Mouse (Mus musculus): ENCODE measurements around the gene Klf5.

The Klf5 gene

GRCm38 (mm10) chr14:99310358-99310757, 11.9 kb downstream of the Klf5 start:
- DNase-seq = no peak

GRCm38 (mm10) chr14:99313062-99313461, 14.6 kb downstream of the Klf5 start:
- DNase-seq = no peak

GRCm38 (mm10) chr14:99316275-99316674, 17.8 kb downstream of the Klf5 start:
- no peak for DNase-seq

- DNase-seq = no peak
Observed at GRCm38 (mm10) chr14:99320736-99321135, 22.2 kb downstream of the Klf5 start.

- DNase-seq = no peak
Observed at GRCm38 (mm10) chr14:99323376-99323775, 24.9 kb downstream of the Klf5 start.

- no peak for DNase-seq
Observed at GRCm38 (mm10) chr14:99324523-99324922, 26.0 kb downstream of the Klf5 start.

GRCm38 (mm10) chr14:99325597-99326472, 27.3 kb downstream of the Klf5 start:
- no peak for DNase-seq

GRCm38 (mm10) chr14:99336598-99336997, 38.1 kb downstream of the Klf5 start:
- DNase-seq = no peak

- DNase-seq = no peak
Observed at GRCm38 (mm10) chr14:99339021-99339420, 40.5 kb downstream of the Klf5 start.

GRCm38 (mm10) chr14:99339681-99340522, 41.4 kb downstream of the Klf5 start:
- DNase-seq = no peak

- no peak for DNase-seq
Observed at GRCm38 (mm10) chr14:99340703-99341102, 42.2 kb downstream of the Klf5 start.

- no peak for DNase-seq
Observed at GRCm38 (mm10) chr14:99348175-99348764, 49.8 kb downstream of the Klf5 start.

- no peak for DNase-seq
Observed at GRCm38 (mm10) chr14:99349606-99350005, 51.1 kb downstream of the Klf5 start.

GRCm38 (mm10) chr14:99352989-99353388, 54.5 kb downstream of the Klf5 start:
- DNase-seq = no peak

- no peak for DNase-seq
Observed at GRCm38 (mm10) chr14:99354046-99354445, 55.6 kb downstream of the Klf5 start.

- no peak for DNase-seq
Observed at GRCm38 (mm10) chr14:99354761-99355609, 56.5 kb downstream of the Klf5 start.

- no peak for DNase-seq
Observed at GRCm38 (mm10) chr14:99355610-99355870, 57.0 kb downstream of the Klf5 start.

GRCm38 (mm10) chr14:99362956-99363355, 64.5 kb downstream of the Klf5 start:
- no peak for DNase-seq

GRCm38 (mm10) chr14:99364007-99364784, 65.7 kb downstream of the Klf5 start:
- DNase-seq = no peak

Data from thymus, postnatal 25 days (tissue).